Mouse (Mus musculus) megakaryocyte-erythroid progenitor cell, adult 5-6 weeks (primary cell): ENCODE results near the gene Hs1bp3. TPM values are rescaled to one million over a fixed set of nuclear protein-coding genes. Genes with fewer than 3 reads are reported as not detected.

ENCODE experiments used
- ATAC-seq: replicated peaks from 2 replicates; pipeline ENCODE4 v1.8.0; 2016; ENCODE audit warnings: mild to moderate bottlenecking, inconsistent platforms; ENCODE audit not compliant: severe bottlenecking, poor library complexity, low FRiP score, low TSS enrichment
- total RNA-seq, 2 experiments: library from RNA; stranded (forward) in 1 of 2; stranded (reverse) in 1 of 2; fragments of 200-1000, 215-1000 nt in 1 of 2; fragments of >200 nt in 1 of 2; fragmentation: Nextera tagmentation in 1 of 2; gene quantifications; 2 replicates each; pipeline ENCODE4 v1.2.3; 2014 to 2017

Gene Hs1bp3
- total RNA-seq, 2 experiments from 2014 or later = 2.3 to 3.8 TPM

DNA sequence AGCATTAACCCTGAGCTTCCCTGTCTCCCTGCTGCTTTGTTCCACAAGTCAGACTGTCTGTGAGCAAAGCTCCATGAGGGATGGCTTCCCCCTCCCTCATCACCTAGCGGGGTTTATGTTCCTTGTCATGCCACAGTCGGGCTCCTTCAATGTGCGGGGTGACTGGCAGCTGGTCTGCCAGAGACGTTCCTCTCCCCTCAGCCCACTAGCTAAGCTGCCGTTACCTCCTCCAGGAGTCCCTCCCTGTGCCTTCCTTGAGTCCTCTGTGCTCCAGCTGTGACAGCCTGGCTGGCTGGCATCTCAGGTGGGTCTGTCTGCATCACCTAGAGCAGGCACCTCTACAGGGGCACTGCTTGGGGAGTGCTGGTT, 18.9 kb downstream of the Hs1bp3 start:
- no peak for ATAC-seq

GRCm38 (mm10) chr12:8333617-8334016, 20.4 kb downstream of the Hs1bp3 start:
- ATAC-seq = no peak

GRCm38 (mm10) chr12:8334261-8334660, 21.0 kb downstream of the Hs1bp3 start:
- ATAC-seq = no peak

DNA sequence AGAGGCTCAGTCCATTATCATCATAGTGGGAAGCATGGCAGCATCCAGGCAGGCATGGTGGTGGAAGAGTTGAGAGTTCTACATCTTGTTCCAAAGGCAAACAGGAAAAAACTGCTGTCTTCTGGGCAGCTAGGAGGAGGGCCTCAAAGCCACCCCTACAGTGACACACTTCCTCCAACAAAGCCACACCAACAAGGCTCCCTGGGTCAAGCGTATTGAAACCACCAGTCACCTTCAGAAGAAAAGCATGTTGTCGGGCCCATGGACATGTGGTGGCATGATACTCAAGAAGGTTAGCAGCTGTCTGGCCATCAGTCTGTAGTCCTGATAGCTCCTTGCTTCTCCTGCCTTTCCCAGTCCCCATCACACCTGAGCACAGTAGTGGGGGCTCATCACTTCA, 22.3 kb downstream of the Hs1bp3 start:
- ATAC-seq = no peak

GRCm38 (mm10) chr12:8336601-8337285, 23.5 kb downstream of the Hs1bp3 start:
- no peak for ATAC-seq

DNA sequence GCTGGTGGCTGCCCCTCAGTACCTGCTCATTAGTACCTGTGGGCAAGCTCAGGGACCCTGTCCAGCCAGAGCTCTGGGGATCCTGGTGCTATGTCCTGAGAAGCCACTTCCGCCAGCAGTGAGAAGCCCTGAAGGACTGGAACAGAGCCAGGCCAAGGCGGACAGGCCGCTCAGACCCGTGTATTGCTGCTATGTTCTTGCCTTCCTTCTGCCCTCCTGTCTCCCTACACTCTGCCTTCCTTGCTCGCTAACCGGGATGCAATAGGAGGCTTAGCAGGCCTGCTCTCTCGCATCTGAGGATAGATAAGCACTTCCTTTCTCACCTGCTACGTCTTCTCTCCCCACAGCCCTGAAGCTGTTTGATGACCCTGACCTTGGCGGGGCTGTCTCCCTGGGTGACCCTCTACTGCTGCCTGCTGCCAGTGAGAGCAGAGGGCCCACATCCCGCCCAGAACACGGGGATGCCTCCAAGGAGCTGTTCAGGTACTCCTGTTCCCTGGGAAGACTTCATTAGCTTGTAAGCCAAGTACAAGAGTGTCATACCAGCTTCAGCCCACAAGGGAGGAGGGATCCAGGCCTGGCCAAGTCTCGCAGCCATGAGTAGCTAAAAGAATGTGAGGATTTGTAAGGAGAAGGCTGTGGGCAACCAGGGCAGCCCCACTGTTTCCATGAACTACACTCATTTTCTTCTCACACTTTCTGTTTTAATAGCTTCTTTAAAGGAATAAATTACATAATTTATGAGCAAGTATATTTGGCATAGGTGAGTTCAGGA, 24.2 kb downstream of the Hs1bp3 start:
- no peak for ATAC-seq

DNA sequence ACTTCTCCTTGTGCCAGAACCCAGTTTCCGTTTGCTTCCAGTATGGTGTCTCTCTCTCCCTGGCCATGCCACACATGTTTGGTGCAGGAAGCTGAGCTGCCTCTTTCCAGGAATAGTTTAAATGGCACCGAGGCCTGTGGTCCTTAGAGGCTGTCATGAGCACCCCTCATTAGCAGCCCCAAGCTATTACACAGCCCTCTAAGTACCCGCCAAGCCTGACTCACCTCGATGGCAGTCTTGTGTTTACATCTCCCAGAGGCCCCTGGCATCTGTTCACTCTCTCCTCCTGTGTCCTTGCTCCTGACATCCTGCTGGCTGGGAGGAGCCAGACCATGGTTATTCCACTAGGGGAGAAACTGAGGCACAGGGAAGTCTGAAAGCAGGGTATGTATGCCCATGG, 25.3 kb downstream of the Hs1bp3 start:
- no peak for ATAC-seq

- ATAC-seq = no peak
Measured at GRCm38 (mm10) chr12:8338918-8339317, 25.7 kb downstream of the Hs1bp3 start.

DNA sequence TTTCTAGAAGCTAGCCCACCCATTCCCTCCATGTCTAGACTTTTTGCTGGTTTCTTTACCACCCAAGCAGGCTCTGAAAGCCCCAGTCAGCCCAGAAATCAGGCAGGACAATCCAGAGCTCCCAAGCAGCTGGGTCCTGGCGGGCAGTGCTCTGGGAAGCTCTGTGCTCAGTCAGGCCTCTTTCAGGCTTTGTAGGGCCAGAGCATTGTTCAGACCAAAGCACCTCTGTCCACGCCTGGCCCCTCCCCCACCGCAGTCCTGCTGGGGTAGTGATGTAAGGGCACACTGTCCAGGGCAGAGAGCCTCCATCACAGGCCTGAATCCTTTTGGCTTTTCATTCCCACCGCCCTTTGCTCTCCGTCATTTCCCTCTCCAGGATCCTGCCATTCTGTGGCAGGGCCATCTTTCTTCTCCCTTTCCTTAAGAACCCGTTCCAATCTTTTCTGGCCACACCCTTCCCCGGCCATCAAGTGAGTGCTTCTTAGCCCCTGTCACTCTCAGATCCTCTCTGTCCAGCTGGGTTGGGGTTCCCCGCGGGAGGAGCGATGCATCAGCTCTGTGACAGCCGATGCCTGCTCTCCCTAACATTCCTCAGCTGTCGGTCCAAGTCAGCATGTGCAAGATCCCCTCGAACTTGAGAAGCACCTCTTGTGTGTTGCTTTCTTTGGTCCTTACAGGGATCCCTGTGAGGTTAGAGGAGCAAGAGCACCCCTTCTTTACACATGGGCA, 26.5 kb downstream of the Hs1bp3 start:
- no peak for ATAC-seq

DNA sequence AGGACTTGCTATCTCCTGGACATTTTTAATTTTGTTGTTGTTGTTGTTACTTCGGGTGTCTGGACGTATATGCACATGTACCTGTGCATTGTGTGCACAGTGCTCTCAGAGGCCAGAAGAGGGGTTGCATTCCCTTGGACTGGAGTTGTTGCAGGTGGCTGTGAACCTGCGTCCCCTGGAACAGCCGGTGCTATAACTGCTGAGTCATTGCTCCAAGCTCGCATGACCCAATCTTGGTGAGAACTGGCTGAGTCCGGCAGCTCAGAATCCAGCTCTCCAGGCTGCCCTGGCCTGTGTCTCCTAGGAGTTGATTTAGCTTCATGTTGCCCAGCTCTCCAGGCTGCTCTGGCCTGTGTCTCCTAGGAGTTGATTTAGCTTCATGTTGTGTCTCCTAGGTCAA, 27.8 kb downstream of the Hs1bp3 start:
- ATAC-seq = no peak

DNA sequence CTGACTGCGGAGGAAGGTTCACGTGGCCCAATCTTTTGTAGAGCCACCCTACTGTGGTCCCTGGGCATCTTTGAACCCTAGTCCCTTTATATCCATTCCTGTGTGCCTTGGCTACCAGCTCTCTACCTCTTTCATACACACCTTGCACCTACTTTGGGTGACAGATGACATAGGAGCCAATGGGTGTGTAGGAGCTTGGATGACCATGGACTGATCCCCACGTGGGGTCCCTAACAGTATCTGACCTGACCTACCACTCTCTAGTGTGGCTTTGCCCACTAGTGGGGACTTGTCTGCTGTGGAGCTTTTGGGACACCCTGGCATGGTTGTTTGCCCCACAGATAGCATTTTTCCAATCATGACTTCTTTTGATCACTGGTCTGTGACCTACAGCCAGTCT, 30.1 kb downstream of the Hs1bp3 start:
- no peak for ATAC-seq

- no peak for ATAC-seq
Measured at GRCm38 (mm10) chr12:8344897-8345296, 31.7 kb downstream of the Hs1bp3 start.

DNA sequence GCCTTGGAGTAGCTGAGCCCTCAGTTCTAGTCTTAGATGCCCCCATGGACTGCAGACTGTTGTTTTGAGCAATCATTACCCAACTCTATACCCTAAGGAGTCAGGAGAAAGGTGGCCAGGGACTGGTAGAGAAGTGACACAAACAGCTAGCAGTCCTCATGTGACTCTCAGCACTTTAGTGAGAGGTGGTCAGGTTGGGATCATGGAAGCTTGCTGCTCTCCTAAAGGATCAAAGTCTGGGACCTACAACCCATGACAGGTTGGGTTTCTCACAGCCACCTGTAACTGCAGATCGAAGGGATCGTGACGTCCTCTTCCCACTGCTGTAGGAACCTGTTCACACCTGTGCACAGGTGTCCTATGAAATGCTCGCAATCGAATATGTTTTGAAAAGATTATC, 32.3 kb downstream of the Hs1bp3 start:
- no peak for ATAC-seq

DNA sequence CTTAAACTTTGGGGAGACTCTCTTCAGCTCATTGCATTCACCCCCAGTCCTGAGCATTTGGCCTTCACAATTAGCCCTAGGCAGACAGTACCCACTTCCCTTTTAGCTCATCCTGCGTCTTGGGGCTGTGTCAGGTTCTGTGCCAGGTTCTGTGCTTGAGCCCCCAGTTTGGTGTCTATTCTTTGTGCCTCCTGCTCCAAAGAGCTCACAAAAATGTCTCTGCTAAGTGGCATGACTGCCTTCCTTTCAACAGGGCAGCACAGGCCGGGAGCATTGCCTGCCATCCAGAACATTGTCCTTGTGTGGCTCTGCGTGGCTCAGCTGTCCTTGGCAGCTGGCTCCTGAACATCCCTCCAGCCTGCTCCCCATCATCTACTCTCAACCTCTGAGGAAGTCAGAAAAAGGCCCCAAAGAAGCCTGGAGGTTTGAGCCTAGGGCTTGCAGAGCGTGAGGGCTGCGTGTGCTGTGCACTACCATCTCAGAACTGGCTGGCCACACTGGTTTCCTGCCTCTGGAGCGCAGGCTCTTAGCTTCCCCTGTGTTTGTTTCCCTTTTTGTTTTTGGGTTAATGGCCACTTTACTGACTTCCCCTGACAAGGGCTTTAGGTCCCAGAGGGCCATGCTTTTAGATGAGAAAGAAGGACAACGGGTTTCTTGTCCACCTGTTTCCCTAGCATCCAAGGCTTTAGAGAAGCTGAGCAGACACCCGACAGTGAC, 34.7 kb downstream of the Hs1bp3 start:
- no peak for ATAC-seq

DNA sequence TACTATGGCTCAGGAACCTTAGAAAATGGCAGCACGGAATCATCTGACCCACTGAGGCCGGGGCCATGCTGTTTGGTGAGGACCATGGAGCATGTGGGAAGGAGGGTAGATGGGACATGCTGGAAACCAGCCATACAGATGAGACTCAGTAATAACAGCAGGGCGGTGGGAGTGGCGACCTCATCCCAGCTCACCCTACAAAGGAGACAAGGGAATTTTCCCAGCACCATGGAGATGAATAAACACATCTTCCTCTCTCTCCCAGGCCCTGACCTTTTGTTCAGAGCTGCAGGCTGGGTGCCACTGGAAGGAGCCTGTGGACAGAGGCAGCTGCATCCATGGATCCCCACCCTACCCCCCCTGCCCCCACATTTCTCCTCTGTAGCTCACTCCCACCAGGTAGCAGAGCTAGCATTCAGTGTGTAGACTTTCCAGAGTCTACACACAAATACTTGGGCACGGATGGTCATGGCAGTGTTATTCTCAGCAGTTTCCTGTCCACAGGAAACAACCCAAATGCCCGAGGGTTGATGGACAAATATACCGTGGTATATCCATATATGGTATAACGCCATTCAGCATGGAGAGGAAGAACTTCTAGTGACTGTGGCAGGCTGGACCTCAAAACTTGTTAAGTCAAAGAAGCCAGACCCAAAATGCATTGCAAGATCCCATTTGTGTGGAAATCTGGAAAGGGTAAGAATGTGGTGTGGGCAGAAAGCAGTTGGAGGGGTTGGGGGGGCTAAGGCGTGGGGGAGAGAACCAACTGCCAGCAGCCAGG, 35.7 kb downstream of the Hs1bp3 start:
- ATAC-seq = no peak

DNA sequence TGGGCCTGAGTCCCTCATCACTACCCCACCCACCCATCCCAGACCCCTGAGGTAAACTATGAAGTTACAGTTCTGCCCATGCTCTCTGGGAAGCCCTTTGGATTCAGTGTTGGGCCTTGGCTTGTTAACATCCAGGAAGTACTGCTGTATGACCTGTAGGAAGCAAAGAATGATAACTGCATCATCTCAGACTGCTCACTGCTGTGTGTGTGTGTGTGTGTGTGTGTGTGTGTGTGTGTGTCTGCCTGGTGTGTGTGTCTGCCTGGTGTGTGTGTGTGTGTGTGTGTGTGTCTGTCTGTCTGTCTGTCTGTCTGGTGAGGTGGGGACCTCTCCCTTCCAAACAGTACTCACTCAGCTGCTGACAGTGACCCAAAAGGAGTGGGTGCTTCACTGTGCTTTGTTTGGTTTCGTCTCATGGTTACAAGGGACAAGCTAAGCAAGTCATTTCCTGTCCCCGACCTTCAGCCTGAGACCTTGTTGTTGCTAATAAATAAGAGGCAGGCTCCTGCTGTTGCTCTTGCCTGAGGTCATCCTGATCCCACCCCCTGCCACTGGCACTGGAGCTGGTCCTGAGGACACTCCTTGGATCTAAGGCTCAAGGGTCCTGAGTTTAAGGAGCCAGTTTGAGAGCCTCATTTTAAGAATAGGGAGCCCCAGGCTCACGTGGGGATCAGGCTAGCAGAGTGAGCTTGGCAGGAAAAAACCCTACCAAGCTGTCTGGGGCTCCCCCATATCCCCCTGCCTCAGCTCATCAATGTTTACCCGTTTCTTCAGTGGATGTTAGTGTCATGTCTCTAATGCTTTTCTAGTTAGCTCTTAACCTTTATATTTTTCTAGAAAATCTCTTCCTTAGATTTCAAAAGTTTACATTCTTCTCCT, 38.0 kb downstream of the Hs1bp3 start:
- ATAC-seq = no peak; the same call in 1 of the 2 replicates

DNA sequence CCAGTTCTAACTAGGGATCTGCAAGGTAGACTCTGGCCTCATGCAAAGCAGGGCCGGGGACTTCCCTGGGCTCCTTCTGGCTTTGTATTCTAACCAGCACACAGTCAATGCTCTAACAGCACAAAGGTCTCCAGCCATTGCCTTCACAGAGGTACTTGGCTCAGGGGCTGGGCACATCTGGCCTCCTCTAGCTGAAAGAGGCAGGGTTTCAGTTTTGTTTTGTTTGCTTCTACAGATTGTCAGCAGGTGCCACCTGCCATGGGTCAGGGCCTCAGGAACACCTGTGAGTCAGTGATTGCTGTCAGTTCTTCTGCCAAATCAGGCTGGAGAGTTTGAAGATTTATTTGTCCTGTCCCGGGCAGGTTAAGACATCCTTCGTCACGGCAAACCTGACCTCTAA, 39.8 kb downstream of the Hs1bp3 start:
- ATAC-seq = no peak

DNA sequence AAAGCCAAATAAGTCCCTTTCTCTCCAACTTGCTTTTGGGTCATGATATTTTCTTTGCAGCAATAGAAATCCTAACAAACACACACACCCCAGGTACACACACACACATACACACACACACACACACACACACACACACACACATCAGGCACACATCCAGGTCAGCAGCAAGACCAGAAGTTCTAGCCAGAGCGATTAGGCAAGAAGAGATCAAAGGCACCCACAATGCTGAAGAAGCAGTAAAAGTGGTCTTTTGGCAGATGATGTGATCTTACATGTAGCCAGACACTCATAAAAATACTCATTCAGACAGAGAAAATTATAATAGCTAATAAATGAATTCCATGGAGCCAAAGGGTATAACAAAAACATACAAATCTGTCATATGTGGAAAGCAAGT, 41.0 kb downstream of the Hs1bp3 start:
- ATAC-seq = no peak
